Mouse (Mus musculus) heart, embryonic 11.5 days (tissue): Measurements from ENCODE around the gene Selenot. TPM values are rescaled to one million over a fixed set of nuclear protein-coding genes. Genes with fewer than 3 reads are reported as not detected.
A peak's percentile ranks its signal among the peaks of the same experiment; 100 is the strongest.

ENCODE experiments used
- ATAC-seq: fragments of 200-750 bp; cut with Nextera tagmentation; replicated peaks from 2 replicates; pipeline ENCODE4 v1.8.0; 2017; ENCODE audit warnings: moderate library complexity; ENCODE audit not compliant: insufficient number of reproducible peaks, low FRiP score, low TSS enrichment
- H3K27ac ChIP-seq: fragments of 300-500 bp; sonication (generic); 2 replicates; pipeline ENCODE4 v1.5.1; 2014; ENCODE audit warnings: mild to moderate bottlenecking, low read depth, low read length
- H3K27me3 ChIP-seq: fragments of 300-500 bp; sonication (generic); 2 replicates; pipeline ENCODE4 v1.6.1; 2014; ENCODE audit warnings: mild to moderate bottlenecking, low read length, mixed read lengths; ENCODE audit not compliant: control insufficient read depth, insufficient read depth
- H3K36me3 ChIP-seq: fragments of 300-500 bp; sonication (generic); 2 replicates; pipeline ENCODE4 v1.6.1; 2014; ENCODE audit warnings: mild to moderate bottlenecking, low read length, moderate library complexity, mixed read lengths; ENCODE audit not compliant: control insufficient read depth, insufficient read depth
- H3K4me1 ChIP-seq: fragments of 300-500 bp; sonication (generic); 2 replicates; pipeline ENCODE4 v1.6.1; 2014; ENCODE audit warnings: low read length; ENCODE audit not compliant: control insufficient read depth, insufficient read depth
- H3K4me2 ChIP-seq: fragments of 300-500 bp; sonication (generic); 2 replicates; pipeline ENCODE4 v1.6.1; 2014; ENCODE audit warnings: mild to moderate bottlenecking, moderate library complexity
- H3K4me3 ChIP-seq: fragments of 300-500 bp; sonication (generic); 2 replicates; pipeline ENCODE4 v1.5.1; 2014; ENCODE audit warnings: low read depth, low read length
- H3K9ac ChIP-seq: fragments of 300-500 bp; sonication (generic); 2 replicates; pipeline ENCODE4 v1.6.1; 2014; ENCODE audit warnings: mild to moderate bottlenecking, low read depth, low read length, moderate library complexity
- H3K9me3 ChIP-seq: fragments of 300-500 bp; sonication (generic); replicated peaks from 2 replicates; pipeline ENCODE4 v1.6.1; 2016; ENCODE audit warnings: low read length; ENCODE audit not compliant: control insufficient read depth
- WGBS: fragments of 180-500 bp; shearing (Covaris S2); extraction: QIAGEN DNeasy Blood & Tissue Kit; methylation state at CpG from one replicate; pipeline ENCODE4 v1.1.7; 2014; ENCODE audit not compliant: insufficient replicate concordance; 5-methylcytosine and 5-hydroxymethylcytosine counted together
- polyA plus RNA-seq: library from polyadenylated mRNA; unstranded; fragments of >200 nt; fragmentation: Nextera tagmentation; extraction: Ambion mirVana; gene quantifications from 2 replicates; pipeline ENCODE4 v1.2.1, GENCODE M21; 2014

The Selenot gene
- polyA plus RNA-seq, 1 experiment from 2014 or later = 27.1 TPM

DNA sequence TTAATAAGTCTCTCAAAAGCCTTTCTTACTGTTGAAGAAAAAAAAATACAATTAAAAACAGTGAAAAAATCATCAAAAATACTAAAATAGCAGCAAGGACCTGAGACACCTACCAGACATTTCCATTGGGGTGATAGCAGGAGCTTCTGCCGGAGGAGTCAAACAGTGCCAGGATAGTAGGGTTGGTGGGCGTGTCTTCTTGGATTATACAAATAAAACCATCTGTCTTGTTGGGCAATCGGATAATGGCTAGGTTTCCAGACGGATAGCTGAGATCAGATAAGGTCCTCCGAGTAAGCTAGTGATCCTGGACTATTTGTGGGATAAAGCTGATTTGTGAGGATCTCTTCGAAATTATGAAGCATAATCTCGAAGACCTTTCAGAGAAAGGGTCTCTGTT is 44.6 kb downstream of the Selenot start:
- H3K9me3 ChIP-seq = no peaks in the 10 kb centered on the region
- H3K36me3 ChIP-seq = no peaks in the 10 kb centered on the region
- H3K4me1 ChIP-seq = no peaks in the 10 kb centered on the region
- H3K4me2 ChIP-seq = no peak overlapping the region
- H3K27ac ChIP-seq = no peak overlapping the region
- no peak overlapping the region for H3K4me3 ChIP-seq
- H3K9ac ChIP-seq = no peak overlapping the region
- no peaks in the 10 kb centered on the region for H3K27me3 ChIP-seq
- no peak for ATAC-seq
- 71% methylated on average over 7 of the region's 7 CpGs for WGBS

DNA sequence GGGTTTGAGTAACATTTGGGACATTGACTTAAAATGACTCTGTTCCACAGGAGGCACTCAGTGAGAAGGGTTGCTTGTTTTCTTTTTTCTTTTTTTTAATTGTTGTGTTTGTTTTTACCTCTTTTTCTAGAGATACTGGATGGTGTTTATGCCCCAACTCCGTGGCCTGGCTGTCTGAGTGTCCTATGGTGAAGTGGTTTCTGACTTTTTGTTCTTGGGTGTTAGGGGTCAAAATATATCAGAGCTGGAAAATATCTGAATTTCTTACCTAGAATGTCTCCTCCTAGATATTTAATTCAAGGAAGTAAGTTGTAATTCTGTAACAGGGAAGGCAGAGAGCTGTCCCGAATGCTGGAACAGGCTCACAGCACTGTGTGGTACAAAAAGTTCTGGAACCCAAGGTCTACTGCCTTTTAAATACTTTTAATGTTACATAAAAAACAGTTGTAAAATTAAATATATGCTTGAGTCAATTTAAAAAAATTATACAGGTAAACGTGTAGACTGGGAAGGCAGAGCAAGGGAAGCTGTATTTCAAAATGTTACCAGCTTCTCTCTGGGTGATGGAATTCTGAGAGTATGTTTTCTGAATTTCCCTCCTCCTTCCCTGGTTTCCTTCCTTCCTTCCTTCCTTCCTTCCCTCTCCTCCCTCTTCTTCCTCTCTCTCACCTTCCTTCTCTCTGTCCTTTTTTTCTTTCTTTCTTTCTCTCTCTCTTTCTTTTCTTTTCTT is 46.4 kb downstream of the Selenot start:
- 69% methylated on average over 3 of the region's 3 CpGs for WGBS
- no peak for ATAC-seq
- no peak overlapping the region for H3K4me3 ChIP-seq

GRCm38 (mm10) chr3:58624981-58625380 is 48.5 kb downstream of the Selenot start:
- no peak overlapping the region for H3K9ac ChIP-seq
- H3K27ac ChIP-seq = no peak overlapping the region
- 63% methylated on average over 4 of the region's 4 CpGs for WGBS
- H3K36me3 ChIP-seq = no peaks in the 10 kb centered on the region
- H3K4me2 ChIP-seq = no peak overlapping the region
- no peak overlapping the region for H3K4me3 ChIP-seq
- no peak for ATAC-seq
- H3K4me1 ChIP-seq = no peaks in the 10 kb centered on the region
- no peaks in the 10 kb centered on the region for H3K27me3 ChIP-seq
- H3K9me3 ChIP-seq = no peaks in the 10 kb centered on the region

More for the DNA sequence above, 46.4 kb downstream of the Selenot start:
- Histone ChIP-seq H3K4me1 (no peaks in the 10 kb centered on the region), H3K36me3 (no peaks in the 10 kb centered on the region), H3K27me3 (no peaks in the 10 kb centered on the region), H3K27ac (no peak overlapping the region), H3K9ac (no peak overlapping the region), H3K9me3 (no peaks in the 10 kb centered on the region), H3K4me2 (no peak overlapping the region)

GRCm38 (mm10) chr3:58631693-58632092 is 55.3 kb downstream of the Selenot start:
- no peak overlapping the region for H3K4me2 ChIP-seq
- no peaks in the 10 kb centered on the region for H3K36me3 ChIP-seq
- no peaks in the 10 kb centered on the region for H3K4me1 ChIP-seq
- no peak overlapping the region for H3K27ac ChIP-seq
- H3K4me3 ChIP-seq = no peak overlapping the region
- H3K9ac ChIP-seq = no peak overlapping the region
- no peaks in the 10 kb centered on the region for H3K27me3 ChIP-seq
- H3K9me3 ChIP-seq = no peaks in the 10 kb centered on the region
- WGBS = 84% methylated on average over 2 of the region's 2 CpGs
- ATAC-seq = no peak

DNA sequence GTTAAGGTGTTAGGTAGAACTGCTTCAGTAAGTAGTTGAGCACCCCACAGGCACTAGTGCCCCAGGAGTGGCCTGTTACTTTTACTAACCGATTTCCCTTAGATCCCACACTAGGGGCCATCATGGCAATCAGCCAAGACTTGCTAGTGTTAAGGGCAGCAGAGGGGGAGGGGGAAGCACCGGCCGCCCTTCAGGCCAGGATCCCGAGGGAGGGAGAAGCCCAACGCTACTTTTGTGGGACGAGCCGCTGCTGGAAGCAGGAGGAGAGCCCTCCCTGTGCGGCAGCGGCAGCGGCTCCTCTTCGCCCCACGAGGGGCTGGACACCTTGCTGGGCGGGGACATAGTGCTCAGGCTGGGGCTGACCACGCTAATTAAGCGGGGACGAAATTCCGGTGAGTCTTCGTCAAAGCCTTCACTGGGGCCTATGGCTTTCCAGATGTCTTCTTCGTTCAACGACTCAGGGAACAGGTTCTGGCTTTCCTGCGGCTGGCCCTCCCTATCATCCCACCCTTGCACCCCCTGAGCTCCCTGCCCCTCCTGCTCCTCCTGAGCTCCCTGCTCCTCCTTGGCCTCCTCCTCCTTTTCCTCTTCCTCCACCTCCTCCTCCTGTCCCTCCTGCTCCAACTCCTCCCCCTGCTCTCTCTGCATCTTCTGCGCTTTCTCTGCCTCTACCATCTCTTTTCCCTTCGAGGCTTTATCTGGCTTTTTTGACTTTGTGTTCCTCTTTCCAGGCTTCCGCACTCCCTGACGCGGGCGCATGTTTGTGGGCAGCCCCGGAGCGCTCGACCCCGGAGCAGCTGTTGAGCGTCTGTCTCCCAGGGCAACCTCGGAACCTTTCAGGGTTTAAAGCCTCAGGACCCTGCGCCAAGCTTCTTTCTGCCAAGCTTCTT is 60.2 kb downstream of the Selenot start, which contains the start of gene Erich6:
TSS of gene Erich6 (minus strand) at position 802 of the 890 bp plus-strand sequence.
- Histone ChIP-seq H3K27ac (no peak within 1 kb of the TSS), H3K27me3 (no peaks in the 10 kb centered on the region), H3K9me3 (no peaks in the 10 kb centered on the region), H3K4me1 (no peaks in the 10 kb centered on the region; the same call in 1 of the 2 replicates), H3K9ac (peak within 1 kb of the TSS; percentile 73), H3K36me3 (no peaks in the 10 kb centered on the region), H3K4me3 (peak within 1 kb of the TSS; percentile 61), H3K4me2 (peak within 1 kb of the TSS; percentile 90)
- peak; percentile 73 for ATAC-seq
- WGBS = under 1% methylated on average over 34 of the region's 34 CpGs

Other genes with a start within 250 kb of the Selenot start
- 16.6 and 17.7 TPM in 2 replicates for gene Tsc22d2, start 161.9 kb upstream of the Selenot start, polyA plus RNA-seq
- gene Eif2a, start 50.8 kb upstream of the Selenot start, polyA plus RNA-seq = 42.6 and 44.0 TPM in 2 replicates
- gene Serp1, start 50.7 kb upstream of the Selenot start, polyA plus RNA-seq = 107 and 121 TPM in 2 replicates
- gene Erich6, start 60.6 kb downstream of the Selenot start, polyA plus RNA-seq = 0.09 and 0.13 TPM in 2 replicates
- 5.4 TPM in 2 replicates for gene Siah2, start 115.8 kb downstream of the Selenot start, polyA plus RNA-seq
- not detected in 2 replicates for gene Mindy4b-ps, start 245.7 kb downstream of the Selenot start, polyA plus RNA-seq